Mouse (Mus musculus): ENCODE data around the gene Hdhd3.

DNA sequence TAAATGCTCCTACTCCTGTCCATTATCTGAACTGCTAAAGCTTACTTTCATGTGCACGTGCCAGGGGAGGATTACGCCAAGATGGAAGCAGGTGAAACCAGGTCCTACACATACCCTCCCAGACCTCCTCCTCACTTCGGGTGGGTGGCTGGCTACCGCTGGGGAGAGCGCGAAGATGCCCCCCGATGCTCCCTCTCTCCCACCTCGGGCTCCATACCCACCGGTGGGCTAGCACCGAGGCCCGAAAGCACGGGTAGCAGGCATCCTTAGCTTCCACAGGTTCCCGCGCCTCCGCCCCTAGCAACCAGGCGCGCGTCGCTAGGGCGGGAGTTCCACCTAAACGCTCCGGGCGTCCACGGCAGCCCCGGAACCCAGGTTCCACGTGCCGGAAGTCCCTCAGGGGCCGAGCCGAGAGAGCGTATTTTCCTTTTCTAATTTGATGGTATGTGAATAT is 32.6 kb downstream of the Hdhd3 start, which contains the start of gene Wdr31:
- TF ChIP-seq POLR2A (IDR thresholded peaks at IDR 0.05; ENCODE audit: insufficient read depth, low read length) (no peak), EP300 (IDR thresholded peaks at IDR 0.05; ENCODE audit: insufficient read depth, low read depth, low read length) (no peak)

Data from ES-Bruce4 (cell line).